Mouse (Mus musculus): ENCODE data around the gene Heatr3. TPM values are rescaled to one million over a fixed set of nuclear protein-coding genes. Genes with fewer than 3 reads are reported as not detected.
"Not testable (repeated sequence)": the region's sequence is repeated elsewhere in the genome, so short reads cannot be mapped to it uniquely, and the experiment has no call there.

Gene Heatr3
- polyA plus RNA-seq, 2 experiments: 48.7 to 55.0 TPM

DNA sequence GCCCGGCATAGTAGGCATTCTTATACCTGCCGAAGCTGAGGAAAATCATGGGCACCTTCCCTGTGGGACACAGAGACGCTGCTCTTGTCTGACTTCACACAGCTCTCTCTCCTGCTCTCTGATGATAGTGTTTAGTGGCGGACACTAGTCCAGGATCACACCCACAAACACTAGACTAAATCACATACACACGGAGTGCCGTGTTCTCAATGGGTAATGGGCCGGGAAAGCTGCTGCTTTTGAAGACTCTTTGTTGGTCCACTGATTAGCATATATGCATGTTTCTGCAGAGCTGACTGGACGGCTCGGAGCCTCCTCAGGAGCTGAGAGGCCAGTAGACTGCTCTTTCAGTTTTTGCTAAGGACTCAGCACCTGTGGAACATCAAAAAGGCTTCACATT is 68.4 kb downstream of the Heatr3 start:
- H3K4me1 ChIP-seq (ENCODE audit: control insufficient read depth, insufficient read depth, low read length): peaks cover 12% of the 10 kb centered on the region
- TF ChIP-seq POLR2A (IDR thresholded peaks at IDR 0.05; ENCODE audit: borderline replicate concordance, extremely low read depth, insufficient read depth, insufficient read length): no peak
- 87% methylated on average over 9 of the region's 9 CpGs for WGBS
- no peak overlapping the region for H3K9ac ChIP-seq (ENCODE audit: low read depth, low read length, severe bottlenecking)
- peaks cover 28% of the 10 kb centered on the region for H3K36me3 ChIP-seq (ENCODE audit: control insufficient read depth, insufficient read depth, low read length)
- H3K27ac ChIP-seq (replicated peaks; ENCODE audit: low read depth, low read length): no peak overlapping the region
- ATAC-seq (ENCODE audit: low FRiP score, low read depth) (no peak), DNase-seq (ENCODE audit: low spot score) (no peak)
- H3K4me3 ChIP-seq (replicated peaks; ENCODE audit: low read length): no peak overlapping the region
- H3K9me3 ChIP-seq (ENCODE audit: control insufficient read depth, low read length): no peaks in the 10 kb centered on the region
- H3K4me2 ChIP-seq (replicated peaks; ENCODE audit: low read depth, low read length, severe bottlenecking): no peak overlapping the region
- no peaks in the 10 kb centered on the region for H3K27me3 ChIP-seq (ENCODE audit: control insufficient read depth, insufficient read depth, low read length)

- ATAC-seq (ENCODE audit: low FRiP score, low read depth): no peak
- DNase-seq (ENCODE audit: low spot score): no peak
- Histone ChIP-seq H3K4me3 (replicated peaks; ENCODE audit: low read length) (no peak overlapping the region), H3K4me2 (replicated peaks; ENCODE audit: low read depth, low read length, severe bottlenecking) (no peak overlapping the region), H3K9ac (ENCODE audit: low read depth, low read length, severe bottlenecking) (no peak overlapping the region), H3K4me1 (ENCODE audit: control insufficient read depth, insufficient read depth, low read length) (no peaks in the 10 kb centered on the region; the same call in 1 of the 2 replicates), H3K9me3 (ENCODE audit: control insufficient read depth, low read length) (no peaks in the 10 kb centered on the region), H3K27me3 (ENCODE audit: control insufficient read depth, insufficient read depth, low read length) (no peaks in the 10 kb centered on the region), H3K36me3 (ENCODE audit: control insufficient read depth, insufficient read depth, low read length) (peaks cover 28% of the 10 kb centered on the region), H3K27ac (replicated peaks; ENCODE audit: low read depth, low read length) (no peak overlapping the region)
- no peak for TF ChIP-seq POLR2A (IDR thresholded peaks at IDR 0.05; ENCODE audit: borderline replicate concordance, extremely low read depth, insufficient read depth, insufficient read length)
- WGBS: 75% methylated on average over 7 of the region's 7 CpGs
Observed at GRCm38 (mm10) chr8:88207121-88207821, 69.6 kb downstream of the Heatr3 start.

GRCm38 (mm10) chr8:88209930-88210827 is 72.5 kb downstream of the Heatr3 start:
- not testable (repeated sequence) for H3K27ac ChIP-seq (replicated peaks; ENCODE audit: low read depth, low read length); H3K9ac ChIP-seq (ENCODE audit: low read depth, low read length, severe bottlenecking); ATAC-seq (ENCODE audit: low FRiP score, low read depth); H3K9me3 ChIP-seq (ENCODE audit: control insufficient read depth, low read length); H3K4me1 ChIP-seq (ENCODE audit: control insufficient read depth, insufficient read depth, low read length); H3K4me2 ChIP-seq (replicated peaks; ENCODE audit: low read depth, low read length, severe bottlenecking); H3K4me3 ChIP-seq (replicated peaks; ENCODE audit: low read length); DNase-seq (ENCODE audit: low spot score); H3K27me3 ChIP-seq (ENCODE audit: control insufficient read depth, insufficient read depth, low read length)
- 88% methylated on average over 5 of the region's 6 CpGs for WGBS
- peaks cover 19% of the 10 kb centered on the region for H3K36me3 ChIP-seq (ENCODE audit: control insufficient read depth, insufficient read depth, low read length)

GRCm38 (mm10) chr8:88221353-88221752 is 83.7 kb downstream of the Heatr3 start:
- Histone ChIP-seq H3K4me1 (ENCODE audit: control insufficient read depth, insufficient read depth, low read length) (peaks cover 14% of the 10 kb centered on the region), H3K27ac (replicated peaks; ENCODE audit: low read depth, low read length) (no peak overlapping the region), H3K9ac (ENCODE audit: low read depth, low read length, severe bottlenecking) (no peak overlapping the region), H3K9me3 (ENCODE audit: control insufficient read depth, low read length) (no peaks in the 10 kb centered on the region), H3K4me2 (replicated peaks; ENCODE audit: low read depth, low read length, severe bottlenecking) (no peak overlapping the region), H3K27me3 (ENCODE audit: control insufficient read depth, insufficient read depth, low read length) (no peaks in the 10 kb centered on the region), H3K4me3 (replicated peaks; ENCODE audit: low read length) (no peak overlapping the region), H3K36me3 (ENCODE audit: control insufficient read depth, insufficient read depth, low read length) (peaks cover 4% of the 10 kb centered on the region; the same call in 1 of the 2 replicates)
- DNase-seq (ENCODE audit: low spot score) (peak; percentile 16), ATAC-seq (ENCODE audit: low FRiP score, low read depth) (no peak)
- TF ChIP-seq POLR2A (IDR thresholded peaks at IDR 0.05; ENCODE audit: borderline replicate concordance, extremely low read depth, insufficient read depth, insufficient read length): no peak
- 40% methylated on average over 4 of the region's 4 CpGs for WGBS

Small RNA genes lying within 50 kb of the gene (microRNA-seq; reads per million reads assigned to microRNA genes)
- gene Mir7071: not detected

Other genes with a start within 250 kb of the Heatr3 start
- 46.4 and 59.9 TPM in 2 replicates for gene Zfp423, start 178.3 kb upstream of the Heatr3 start, polyA plus RNA-seq (2012; rRNA removed)
- gene Zfp423, start 178.3 kb upstream of the Heatr3 start, polyA plus RNA-seq (2014; fragmentation: Nextera tagmentation; extraction: Ambion mirVana): 24.4 and 33.2 TPM in 2 replicates
- gene Cnep1r1, start 19.1 kb upstream of the Heatr3 start, polyA plus RNA-seq (2012; rRNA removed): 70.1 and 70.9 TPM in 2 replicates
- gene Cnep1r1, start 19.1 kb upstream of the Heatr3 start, polyA plus RNA-seq (2014; fragmentation: Nextera tagmentation; extraction: Ambion mirVana): 42.5 and 43.5 TPM in 2 replicates
- 22.7 and 24.8 TPM in 2 replicates for gene Tent4b, start 61.4 kb downstream of the Heatr3 start, polyA plus RNA-seq (2012; rRNA removed)
- gene Tent4b, start 61.4 kb downstream of the Heatr3 start, polyA plus RNA-seq (2014; fragmentation: Nextera tagmentation; extraction: Ambion mirVana): 10.9 and 16.1 TPM in 2 replicates
- gene Adcy7, start 134.5 kb downstream of the Heatr3 start, polyA plus RNA-seq (2012; rRNA removed): 7.9 and 8.9 TPM in 2 replicates
- gene Adcy7, start 134.5 kb downstream of the Heatr3 start, polyA plus RNA-seq (2014; fragmentation: Nextera tagmentation; extraction: Ambion mirVana): 7.3 and 7.8 TPM in 2 replicates
- gene Brd7, start 224.3 kb downstream of the Heatr3 start, polyA plus RNA-seq (2012; rRNA removed): 51.2 and 73.6 TPM in 2 replicates
- gene Brd7, start 224.3 kb downstream of the Heatr3 start, polyA plus RNA-seq (2014; fragmentation: Nextera tagmentation; extraction: Ambion mirVana): 77.7 and 81.9 TPM in 2 replicates

Measured in limb, embryonic 14.5 days (tissue).